Mouse (Mus musculus): ENCODE measurements around the gene Astn2. TPM values are rescaled to one million over a fixed set of nuclear protein-coding genes. Genes with fewer than 3 reads are reported as not detected.

The Astn2 gene
- total and polyA plus RNA-seq, 2 experiments, result 0.77 to 1.2 TPM

GRCm38 (mm10) chr4:65565493-65565892 is 838.9 kb downstream of the Astn2 start:
- DNase-seq (ENCODE audit: extremely low read depth, low read depth, low spot score), result peak; percentile 79
- WGBS, result 30% methylated on average over 4 of the region's 4 CpGs
- TF ChIP-seq CTCF (IDR thresholded peaks at IDR 0.05; ENCODE audit: low read depth, low read length) (no peak), POLR2A (IDR thresholded peaks at IDR 0.05; ENCODE audit: extremely low read depth, insufficient read depth, low read length) (no peak)

GRCm38 (mm10) chr4:65548561-65548960 is 855.9 kb downstream of the Astn2 start:
- H3K4me1 ChIP-seq (ENCODE audit: control insufficient read depth, insufficient read depth, low read length), result no peaks in the 10 kb centered on the region
- H3K9ac ChIP-seq (ENCODE audit: low read depth, low read length), result no peak overlapping the region
- 33% methylated on average over 6 of the region's 6 CpGs for WGBS
- H3K27ac ChIP-seq (replicated peaks; ENCODE audit: insufficient read depth, low read depth, low read length), result no peak overlapping the region
- DNase-seq (ENCODE audit: extremely low read depth, low read depth, low spot score), result no peak
- H3K36me3 ChIP-seq (ENCODE audit: control insufficient read depth, insufficient read depth, low read length), result no peaks in the 10 kb centered on the region
- no peak overlapping the region for H3K4me3 ChIP-seq (ENCODE audit: insufficient read depth, low read depth, low read length)
- TF ChIP-seq POLR2A (IDR thresholded peaks at IDR 0.05; ENCODE audit: extremely low read depth, insufficient read depth, low read length), result no peak
- no peaks in the 10 kb centered on the region for H3K79me2 ChIP-seq (ENCODE audit: control insufficient read depth, insufficient read depth, low read length)
- H3K27me3 ChIP-seq (ENCODE audit: control insufficient read depth, insufficient read depth, low read length), result no peaks in the 10 kb centered on the region

More at GRCm38 (mm10) chr4:65565493-65565892, 838.9 kb downstream of the Astn2 start:
- no peaks in the 10 kb centered on the region for H3K36me3 ChIP-seq (ENCODE audit: control insufficient read depth, insufficient read depth, low read length)
- H3K9ac ChIP-seq (ENCODE audit: low read depth, low read length), result no peak overlapping the region
- no peak overlapping the region for H3K4me3 ChIP-seq (ENCODE audit: insufficient read depth, low read depth, low read length)
- H3K27ac ChIP-seq (replicated peaks; ENCODE audit: insufficient read depth, low read depth, low read length), result no peak overlapping the region
- H3K27me3 ChIP-seq (ENCODE audit: control insufficient read depth, insufficient read depth, low read length), result no peaks in the 10 kb centered on the region
- no peaks in the 10 kb centered on the region for H3K79me2 ChIP-seq (ENCODE audit: control insufficient read depth, insufficient read depth, low read length)
- peaks cover 3% of the 10 kb centered on the region; the same call in 1 of the 2 replicates for H3K4me1 ChIP-seq (ENCODE audit: control insufficient read depth, insufficient read depth, low read length)

GRCm38 (mm10) chr4:65545582-65545981 is 858.8 kb downstream of the Astn2 start:
- no peak overlapping the region for H3K27ac ChIP-seq (replicated peaks; ENCODE audit: insufficient read depth, low read depth, low read length)
- H3K4me3 ChIP-seq (ENCODE audit: insufficient read depth, low read depth, low read length), result no peak overlapping the region
- H3K9ac ChIP-seq (ENCODE audit: low read depth, low read length), result no peak overlapping the region
- TF ChIP-seq POLR2A (IDR thresholded peaks at IDR 0.05; ENCODE audit: extremely low read depth, insufficient read depth, low read length) (no peak), CTCF (IDR thresholded peaks at IDR 0.05; ENCODE audit: low read depth, low read length) (no peak)
- 58% methylated on average over 2 of the region's 2 CpGs for WGBS
- H3K79me2 ChIP-seq (ENCODE audit: control insufficient read depth, insufficient read depth, low read length), result no peaks in the 10 kb centered on the region
- peak; percentile 40 for DNase-seq (ENCODE audit: extremely low read depth, low read depth, low spot score)
- no peaks in the 10 kb centered on the region for H3K36me3 ChIP-seq (ENCODE audit: control insufficient read depth, insufficient read depth, low read length)
- no peaks in the 10 kb centered on the region for H3K27me3 ChIP-seq (ENCODE audit: control insufficient read depth, insufficient read depth, low read length)
- peaks cover 2% of the 10 kb centered on the region for H3K4me1 ChIP-seq (ENCODE audit: control insufficient read depth, insufficient read depth, low read length)

- H3K27me3 ChIP-seq (ENCODE audit: control insufficient read depth, insufficient read depth, low read length), result no peaks in the 10 kb centered on the region
- 13% methylated on average over 2 of the region's 2 CpGs for WGBS
- no peak overlapping the region for H3K4me3 ChIP-seq (ENCODE audit: insufficient read depth, low read depth, low read length)
- H3K79me2 ChIP-seq (ENCODE audit: control insufficient read depth, insufficient read depth, low read length), result no peaks in the 10 kb centered on the region
- H3K36me3 ChIP-seq (ENCODE audit: control insufficient read depth, insufficient read depth, low read length), result no peaks in the 10 kb centered on the region
- peaks cover 9% of the 10 kb centered on the region for H3K4me1 ChIP-seq (ENCODE audit: control insufficient read depth, insufficient read depth, low read length)
- TF ChIP-seq POLR2A (IDR thresholded peaks at IDR 0.05; ENCODE audit: extremely low read depth, insufficient read depth, low read length), result no peak
- no peak overlapping the region for H3K9ac ChIP-seq (ENCODE audit: low read depth, low read length)
- no peak overlapping the region for H3K27ac ChIP-seq (replicated peaks; ENCODE audit: insufficient read depth, low read depth, low read length)
- peak; percentile 90 for DNase-seq (ENCODE audit: extremely low read depth, low read depth, low spot score)
Observed at GRCm38 (mm10) chr4:65532071-65532736, 872.2 kb downstream of the Astn2 start.

GRCm38 (mm10) chr4:65531621-65532020 is 872.8 kb downstream of the Astn2 start:
- no peaks in the 10 kb centered on the region for H3K27me3 ChIP-seq (ENCODE audit: control insufficient read depth, insufficient read depth, low read length)
- no peak overlapping the region for H3K9ac ChIP-seq (ENCODE audit: low read depth, low read length)
- no peak overlapping the region for H3K27ac ChIP-seq (replicated peaks; ENCODE audit: insufficient read depth, low read depth, low read length)
- no peak for DNase-seq (ENCODE audit: extremely low read depth, low read depth, low spot score)
- peaks cover 9% of the 10 kb centered on the region for H3K4me1 ChIP-seq (ENCODE audit: control insufficient read depth, insufficient read depth, low read length)
- TF ChIP-seq POLR2A (IDR thresholded peaks at IDR 0.05; ENCODE audit: extremely low read depth, insufficient read depth, low read length), result no peak
- no peak for TF ChIP-seq CTCF (IDR thresholded peaks at IDR 0.05; ENCODE audit: low read depth, low read length)
- H3K79me2 ChIP-seq (ENCODE audit: control insufficient read depth, insufficient read depth, low read length), result no peaks in the 10 kb centered on the region
- WGBS, result 86% methylated on average over 6 of the region's 6 CpGs
- no peaks in the 10 kb centered on the region for H3K36me3 ChIP-seq (ENCODE audit: control insufficient read depth, insufficient read depth, low read length)
- H3K4me3 ChIP-seq (ENCODE audit: insufficient read depth, low read depth, low read length), result no peak overlapping the region

- Histone ChIP-seq H3K27me3 (ENCODE audit: control insufficient read depth, insufficient read depth, low read length) (no peaks in the 10 kb centered on the region), H3K79me2 (ENCODE audit: control insufficient read depth, insufficient read depth, low read length) (no peaks in the 10 kb centered on the region), H3K4me3 (ENCODE audit: insufficient read depth, low read depth, low read length) (no peak overlapping the region), H3K36me3 (ENCODE audit: control insufficient read depth, insufficient read depth, low read length) (no peaks in the 10 kb centered on the region), H3K27ac (replicated peaks; ENCODE audit: insufficient read depth, low read depth, low read length) (no peak overlapping the region), H3K4me1 (ENCODE audit: control insufficient read depth, insufficient read depth, low read length) (peaks cover 9% of the 10 kb centered on the region), H3K9ac (ENCODE audit: low read depth, low read length) (no peak overlapping the region)
- TF ChIP-seq POLR2A (IDR thresholded peaks at IDR 0.05; ENCODE audit: extremely low read depth, insufficient read depth, low read length) (no peak), CTCF (IDR thresholded peaks at IDR 0.05; ENCODE audit: low read depth, low read length) (no peak)
- no peak for DNase-seq (ENCODE audit: extremely low read depth, low read depth, low spot score)
- 85% methylated on average over 2 of the region's 2 CpGs for WGBS
Observed at GRCm38 (mm10) chr4:65530901-65531300, 873.5 kb downstream of the Astn2 start.

Data from liver, adult 2 months (tissue).